Mouse (Mus musculus): ENCODE data around the gene Scrn2.

Scrn2 gene

DNA sequence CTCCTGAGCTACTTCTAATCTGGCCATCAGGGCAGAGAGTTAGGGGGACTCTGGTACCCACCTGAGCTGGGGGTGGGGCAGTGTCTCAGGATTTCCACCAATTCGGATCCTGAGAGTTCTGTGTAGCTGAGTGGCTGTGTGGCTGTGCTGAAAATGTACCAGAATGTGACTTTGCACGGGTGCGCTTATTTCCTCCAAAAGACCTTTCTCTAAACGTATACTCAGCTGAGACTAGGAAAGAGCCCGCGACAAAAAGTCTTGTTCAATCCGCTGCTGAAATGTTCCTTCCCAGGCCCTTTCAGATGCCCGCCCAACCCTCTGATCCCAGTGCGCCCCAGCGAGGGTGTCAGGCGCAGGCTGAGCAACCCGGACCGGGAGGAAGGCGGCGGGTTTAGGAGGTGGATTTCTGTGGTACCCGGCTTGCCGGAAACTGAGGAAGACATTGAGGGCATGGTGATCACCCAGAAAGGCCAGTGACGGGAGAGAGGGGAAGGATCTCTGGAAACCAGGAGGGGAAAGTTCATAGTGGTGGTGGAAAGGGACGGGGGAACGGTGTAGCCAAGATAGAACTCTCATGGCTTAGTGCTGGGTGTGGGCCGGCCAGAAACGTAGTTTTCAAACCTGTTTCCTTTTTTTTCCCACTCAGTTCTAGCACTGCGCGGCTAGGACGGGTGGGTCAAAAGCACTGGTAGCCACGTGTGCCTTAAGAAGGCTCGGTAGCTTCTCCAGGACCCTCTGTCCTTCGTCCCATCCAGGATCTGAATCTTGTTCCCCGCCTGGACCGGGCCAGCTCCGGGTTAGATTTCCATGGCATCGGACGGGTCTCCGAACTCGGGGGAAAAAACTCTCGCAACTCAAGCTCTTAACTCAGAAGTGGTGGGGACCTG is 11.8 kb upstream of the Scrn2 start:
- DNase-seq (ENCODE audit: low spot score in 2 of 2) = peak in 1 of 2 experiments; percentile 17

DNA sequence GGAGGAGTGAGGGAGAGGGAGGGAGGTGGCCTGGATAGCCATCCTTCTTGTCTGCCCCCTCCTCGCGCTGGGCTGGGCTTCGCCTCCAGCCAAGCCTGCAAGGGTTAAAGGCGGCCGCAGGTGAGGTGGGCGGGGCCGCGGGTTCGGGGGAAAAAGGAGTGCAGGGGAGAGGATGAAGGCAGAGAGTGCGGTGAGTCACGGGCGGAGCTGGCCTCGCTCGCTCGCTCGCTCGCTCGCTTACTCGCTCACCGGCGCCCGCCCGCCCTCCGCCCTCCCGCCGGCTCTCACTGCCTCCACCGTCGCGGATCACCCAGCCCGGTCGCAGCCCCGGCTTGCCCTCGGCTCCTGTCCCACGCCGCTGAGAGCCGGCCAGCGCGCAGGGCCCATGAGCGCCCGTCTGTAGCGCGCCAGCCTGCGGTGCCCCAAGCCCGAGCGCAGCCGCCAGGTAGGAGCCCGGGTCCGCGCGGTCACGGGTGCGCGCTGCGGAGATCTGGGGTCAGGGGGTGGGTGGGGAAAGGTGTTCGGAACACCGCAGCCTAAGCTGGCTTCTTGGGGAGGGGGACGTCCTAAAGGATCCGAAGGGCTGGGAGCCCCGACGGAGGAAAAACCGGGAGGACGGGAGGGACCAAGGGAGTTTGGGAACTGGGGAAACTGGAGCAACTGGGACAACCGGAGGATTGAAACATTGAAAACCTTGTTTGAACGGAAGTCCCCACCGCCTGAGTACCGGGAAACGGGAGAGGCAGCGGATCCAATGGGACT is 11.0 kb upstream of the Scrn2 start:
- peak; percentile 57 to 71 for DNase-seq (ENCODE audit: low spot score in 2 of 2)

DNA sequence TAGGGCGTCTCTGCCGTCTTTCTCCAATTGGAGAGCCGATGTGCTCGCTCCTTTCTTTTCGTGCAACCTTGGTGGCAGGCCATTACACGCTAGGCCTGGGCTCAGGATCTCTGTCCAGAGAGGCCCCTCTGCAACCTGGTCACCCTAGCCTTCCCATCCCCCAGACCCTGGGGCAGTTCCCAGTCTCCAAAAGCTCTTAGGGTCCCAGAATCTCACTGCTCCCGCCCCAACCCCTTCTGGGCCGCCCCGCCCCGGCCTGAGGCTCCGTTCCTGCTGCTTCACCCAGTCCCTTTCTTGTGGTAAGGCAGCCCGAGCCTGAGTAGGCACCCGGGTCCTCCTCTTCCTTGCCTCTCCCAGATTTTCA is 10.4 kb upstream of the Scrn2 start:
- DNase-seq (ENCODE audit: low spot score in 2 of 2) = no peak

DNA sequence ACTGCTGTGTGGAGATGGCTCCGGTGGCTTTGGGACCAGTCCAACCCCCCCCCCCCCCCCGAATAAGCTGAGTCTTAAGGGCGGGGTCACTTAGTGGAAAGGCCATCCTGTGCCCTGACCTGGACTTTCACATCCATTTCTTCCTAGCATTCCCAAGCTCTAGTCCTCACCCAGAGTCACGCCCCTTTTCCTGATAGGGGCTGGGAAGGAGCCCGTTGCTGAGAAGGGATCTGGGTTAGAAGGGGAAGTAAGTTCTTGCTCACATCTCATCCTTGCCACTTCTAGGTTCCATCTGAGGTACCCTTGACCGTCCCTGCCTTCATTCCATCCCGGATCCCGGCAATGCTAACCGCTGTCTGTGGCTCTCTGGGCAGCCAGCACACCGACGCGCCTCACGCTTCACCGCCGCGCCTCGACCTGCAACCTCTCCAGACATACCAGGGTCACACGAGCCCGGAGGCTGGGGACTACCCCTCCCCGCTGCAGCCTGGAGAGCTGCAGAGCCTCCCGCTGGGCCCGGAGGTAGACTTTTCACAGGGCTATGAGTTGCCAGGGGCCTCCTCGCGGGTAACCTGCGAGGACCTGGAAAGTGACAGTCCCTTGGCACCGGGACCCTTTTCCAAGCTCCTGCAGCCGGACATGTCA is 8.5 kb upstream of the Scrn2 start:
- DNase-seq (ENCODE audit: low spot score in 2 of 2) = no peak

DNA sequence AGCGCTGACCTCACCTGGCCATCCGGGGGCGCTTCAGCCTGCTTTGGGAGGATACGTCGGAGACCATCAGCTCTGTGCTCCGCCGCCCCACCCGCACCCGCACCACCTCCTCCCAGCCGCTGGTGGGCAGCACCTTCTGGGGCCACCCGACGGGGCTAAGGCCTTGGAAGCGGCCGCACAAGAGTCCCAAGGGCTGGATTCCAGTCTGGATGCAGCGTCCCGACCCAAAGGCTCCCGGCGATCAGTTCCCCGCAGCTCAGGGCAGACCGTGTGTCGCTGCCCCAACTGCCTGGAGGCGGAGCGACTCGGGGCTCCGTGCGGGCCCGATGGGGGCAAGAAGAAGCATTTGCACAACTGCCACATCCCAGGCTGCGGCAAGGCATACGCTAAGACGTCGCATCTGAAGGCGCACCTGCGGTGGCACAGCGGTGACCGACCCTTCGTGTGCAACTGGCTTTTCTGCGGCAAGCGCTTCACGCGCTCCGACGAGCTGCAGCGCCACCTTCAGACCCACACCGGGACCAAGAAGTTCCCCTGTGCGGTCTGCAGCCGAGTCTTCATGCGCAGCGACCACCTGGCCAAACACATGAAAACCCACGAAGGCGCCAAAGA is 7.8 kb upstream of the Scrn2 start:
- peak; percentile 57 to 65 for DNase-seq (ENCODE audit: low spot score in 2 of 2)

DNA sequence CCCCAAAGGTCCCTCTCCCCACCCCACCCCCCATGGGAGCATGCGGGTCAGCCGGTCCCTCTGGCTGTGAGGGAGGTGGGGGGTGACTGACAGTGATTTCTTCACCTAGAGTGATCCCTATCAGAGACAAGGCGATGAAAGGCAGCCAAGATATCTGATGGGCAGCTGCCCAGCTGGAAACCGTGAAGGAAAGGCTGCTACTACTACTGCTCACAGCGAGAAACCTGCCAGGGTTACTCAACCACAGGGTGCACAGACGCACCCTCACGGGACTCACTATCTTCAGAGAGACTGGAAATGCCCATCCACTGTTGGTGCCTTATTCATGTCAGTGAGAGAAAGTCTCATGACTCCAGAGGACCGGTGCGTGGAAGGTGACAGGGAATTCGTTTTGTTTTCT is 4.8 kb upstream of the Scrn2 start:
- peak; percentile 67 to 80 for DNase-seq (ENCODE audit: low spot score in 2 of 2)

DNA sequence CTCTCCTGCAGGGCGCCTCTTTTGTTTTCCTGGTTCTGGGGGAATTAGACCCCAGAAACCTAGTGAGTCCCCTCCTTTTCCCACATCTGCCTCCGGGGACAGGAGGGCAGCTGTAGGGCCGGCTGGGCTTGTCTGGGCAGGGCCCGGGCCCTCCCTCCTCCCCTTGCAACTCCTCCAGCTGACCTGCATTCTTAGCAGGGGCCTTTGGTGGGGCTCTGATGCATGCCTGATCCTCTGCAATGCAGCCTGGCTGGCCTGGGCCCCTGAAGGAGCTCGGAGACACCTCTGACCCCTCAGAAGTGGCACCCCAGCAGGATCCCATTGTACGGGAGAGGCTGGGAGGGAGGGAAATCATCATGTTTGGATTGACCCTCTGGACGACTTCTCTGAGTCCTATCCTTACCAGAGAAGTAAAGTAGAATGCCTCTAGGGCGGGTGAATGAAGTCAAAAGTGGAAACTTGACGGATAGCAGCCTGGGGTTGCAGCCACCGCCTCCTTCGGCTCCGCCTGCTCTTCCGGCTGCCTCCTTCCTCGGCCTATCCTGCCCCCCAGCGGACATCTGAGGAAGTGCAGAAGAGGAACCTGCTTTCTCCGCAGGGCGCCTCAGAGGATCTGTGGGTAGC is 3.9 kb upstream of the Scrn2 start:
- DNase-seq (ENCODE audit: low spot score in 2 of 2) = peak; percentile 75 to 86

DNA sequence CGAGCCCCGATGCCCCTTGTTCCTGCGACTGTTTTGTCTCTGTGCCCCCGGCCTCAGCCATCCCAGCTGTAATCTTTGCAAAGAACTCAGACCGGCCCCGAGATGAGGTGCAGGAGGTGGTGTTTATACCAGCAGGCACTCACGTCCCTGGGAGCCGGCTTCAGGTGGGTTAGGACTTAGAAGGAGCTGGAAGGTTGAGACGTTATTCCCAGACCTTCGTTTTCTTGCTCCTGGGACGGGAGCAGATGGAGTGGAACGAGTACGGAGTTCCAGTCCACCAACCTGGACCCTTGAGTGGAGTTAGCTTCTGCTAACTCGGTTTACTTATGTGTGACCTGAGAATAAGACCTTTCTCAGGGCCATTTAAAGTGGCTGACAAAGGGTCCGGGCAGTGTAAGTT is 688 bp downstream of the Scrn2 start:
- DNase-seq (ENCODE audit: low spot score in 2 of 2) = no peak

DNA sequence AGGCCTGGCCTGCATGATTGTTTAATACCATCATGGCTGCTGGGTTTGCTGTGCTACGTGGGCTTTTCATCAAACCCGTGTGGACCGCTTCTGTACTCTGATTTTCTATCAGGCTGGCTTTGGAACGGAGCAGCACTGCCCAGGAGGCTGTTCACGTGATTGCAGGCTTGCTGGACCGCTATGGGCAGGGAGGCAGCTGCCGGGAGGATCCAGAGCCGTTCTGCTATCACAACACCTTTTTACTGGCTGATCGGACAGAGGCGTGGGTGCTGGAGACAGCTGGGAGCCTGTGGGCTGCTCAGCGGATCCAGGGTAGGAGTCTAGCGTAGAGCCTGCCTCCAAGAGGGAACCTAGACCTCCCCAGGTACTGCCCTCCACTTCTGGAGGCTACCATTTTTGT is 2.2 kb downstream of the Scrn2 start:
- DNase-seq (ENCODE audit: low spot score in 2 of 2) = no peak

DNA sequence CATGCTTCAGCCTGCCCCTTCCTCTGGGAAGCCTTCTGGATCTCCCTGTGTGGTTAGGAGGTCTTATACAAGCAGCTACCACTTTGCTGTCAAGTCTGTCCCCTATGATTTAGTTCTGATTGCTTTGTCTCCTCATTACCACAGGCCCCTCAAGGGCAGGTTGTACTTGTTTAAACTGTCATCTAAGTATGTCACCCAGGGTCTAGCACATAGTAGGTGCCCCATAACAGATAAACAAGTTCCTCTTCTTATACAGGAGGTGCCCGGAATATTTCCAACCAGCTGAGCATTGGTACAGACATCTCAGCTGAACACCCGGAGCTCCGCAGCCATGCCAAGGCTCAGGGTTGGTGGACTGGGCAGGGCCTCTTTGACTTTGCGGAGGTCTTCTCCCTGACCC is 2.8 kb downstream of the Scrn2 start:
- no peak for DNase-seq (ENCODE audit: low spot score in 2 of 2)

DNA sequence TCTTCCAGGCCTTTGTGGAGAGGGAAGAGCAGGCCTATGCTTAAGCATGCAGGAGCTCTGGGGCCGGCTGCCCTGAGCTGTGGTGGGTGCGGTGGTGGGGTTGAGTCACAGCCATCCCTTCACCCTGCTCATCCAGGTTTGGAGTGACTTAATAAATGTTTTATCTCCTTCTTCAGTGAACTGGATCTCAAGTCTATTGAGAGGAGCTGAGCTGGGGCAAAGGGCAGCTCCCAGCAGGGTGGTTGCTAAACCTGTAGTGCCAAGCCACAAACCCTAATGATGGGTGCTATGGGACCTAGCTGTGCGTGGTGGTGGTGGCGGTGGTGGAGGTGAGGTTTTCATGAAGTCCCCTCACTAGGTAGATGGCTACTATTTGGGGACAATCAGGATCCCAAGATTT is 4.0 kb downstream of the Scrn2 start:
- DNase-seq (ENCODE audit: low spot score in 2 of 2) = no peak

DNA sequence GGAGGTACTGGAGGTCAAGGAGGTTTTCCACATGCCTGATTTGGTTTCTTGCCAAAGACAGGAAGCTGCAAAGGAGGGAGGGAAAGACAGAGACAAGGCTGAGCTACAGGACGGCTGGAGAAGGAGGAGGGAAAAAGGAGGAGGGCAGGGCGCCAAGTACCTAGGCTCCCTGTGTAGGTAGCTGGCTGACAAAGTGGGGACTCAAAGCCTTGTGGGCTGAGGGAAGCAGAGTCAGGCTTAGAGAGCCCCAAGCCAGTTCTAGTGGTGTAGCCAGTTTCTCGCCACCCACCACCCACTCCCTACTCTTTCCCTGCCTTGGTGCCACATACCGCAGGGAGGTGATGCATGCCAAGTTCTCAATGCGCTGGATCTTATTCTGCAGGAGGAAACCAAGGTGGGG is 6.4 kb downstream of the Scrn2 start:
- no peak for DNase-seq (ENCODE audit: low spot score in 2 of 2)

DNA sequence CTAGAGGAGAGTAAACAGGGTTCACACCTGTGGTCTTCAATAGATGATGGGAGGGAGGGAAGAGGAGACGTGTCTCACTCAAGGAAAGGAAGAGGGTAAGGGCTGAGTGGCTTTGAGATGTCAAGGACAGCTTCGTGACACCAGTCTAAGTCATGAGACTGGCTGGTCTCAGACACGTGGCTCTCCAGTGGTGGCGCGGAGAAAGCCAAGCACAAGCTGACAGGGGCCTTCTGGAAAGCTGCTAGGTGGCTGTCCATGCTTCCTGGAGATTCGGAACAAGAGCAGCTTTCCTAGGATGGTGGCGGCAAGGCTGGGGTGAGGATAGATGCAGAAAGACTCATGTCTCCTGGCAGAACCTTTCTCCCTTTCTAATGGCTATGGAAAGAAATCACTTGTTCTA is 9.1 kb downstream of the Scrn2 start:
- DNase-seq (ENCODE audit: low spot score in 2 of 2) = no peak

DNA sequence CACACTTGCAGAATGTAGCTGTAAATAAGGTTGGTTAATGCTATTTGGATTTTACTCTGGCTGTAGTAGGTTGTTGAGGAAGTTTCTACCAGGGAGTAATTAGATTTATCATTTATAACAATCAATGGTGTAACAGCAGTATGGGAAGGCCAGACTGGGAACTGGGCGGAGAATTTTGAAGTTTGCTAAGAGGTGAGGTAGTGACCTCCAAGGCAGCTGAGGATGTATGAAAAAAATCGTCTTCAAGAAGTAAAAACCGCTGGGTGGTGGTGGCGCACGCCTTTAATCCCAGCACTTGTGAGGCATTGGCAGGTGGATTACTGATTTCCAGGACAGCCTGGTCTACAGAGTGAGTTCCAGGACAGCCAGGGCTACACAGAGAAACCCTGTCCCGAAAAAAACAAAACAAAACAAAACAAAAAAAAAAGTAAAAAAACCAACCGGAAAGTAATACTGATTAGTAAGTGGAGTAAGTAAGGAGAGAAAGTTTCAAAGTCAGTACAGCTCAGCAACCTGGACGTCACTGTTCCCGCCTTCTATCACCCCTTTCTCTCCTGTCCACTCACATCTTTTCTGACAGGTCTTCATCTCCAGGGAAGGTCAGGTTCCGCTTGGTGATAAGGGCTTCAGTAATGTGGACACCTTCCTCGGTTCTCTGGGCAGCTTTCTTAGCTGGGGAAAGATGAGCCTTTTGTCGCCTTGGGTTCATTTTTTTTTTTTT is 10.7 kb downstream of the Scrn2 start:
- no peak for DNase-seq (ENCODE audit: low spot score in 2 of 2)

DNA sequence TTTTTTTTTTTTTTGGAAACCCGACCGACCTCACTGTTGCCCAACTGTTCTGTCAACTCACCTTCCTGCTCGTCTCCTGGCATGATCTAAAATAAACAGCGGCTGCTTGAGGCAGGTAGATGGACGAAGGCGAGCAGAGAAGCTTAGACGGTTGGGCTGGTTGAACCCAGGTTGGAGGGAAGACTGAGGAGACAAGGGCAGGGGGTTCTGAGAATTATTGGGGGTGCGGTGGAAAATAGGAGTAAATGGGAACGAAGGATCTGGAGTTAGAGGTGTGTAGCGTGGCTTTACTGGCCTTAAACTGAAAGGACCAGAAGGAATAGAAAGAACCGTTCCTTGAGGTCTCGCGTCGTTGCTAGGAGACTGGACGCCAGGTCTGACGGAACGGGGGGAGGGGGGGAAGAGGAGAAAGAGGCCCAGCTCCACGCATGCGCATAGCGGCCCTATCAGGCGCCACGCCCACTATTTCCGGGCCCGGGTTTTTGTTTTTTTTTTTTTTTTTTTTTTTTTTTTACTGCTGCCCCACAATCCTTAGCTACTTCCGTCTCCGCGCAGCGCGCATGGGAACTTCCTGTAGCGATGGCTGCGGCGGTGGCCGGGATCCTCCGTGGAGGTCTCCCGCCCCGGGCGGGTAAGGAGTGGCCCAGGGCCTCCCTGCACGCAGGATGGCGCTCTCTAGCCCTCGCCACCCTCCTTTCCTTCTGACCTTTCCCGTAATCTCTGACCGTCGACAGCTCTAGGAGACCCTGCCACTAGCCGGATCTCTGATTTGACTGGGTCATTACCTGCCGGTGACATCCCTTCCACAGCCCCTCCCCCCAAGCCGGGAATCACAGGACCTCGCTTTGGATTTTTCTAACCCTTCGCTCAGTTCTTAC is 11.5 kb downstream of the Scrn2 start, which contains the start of the genes Lrrc46 and Mrpl10:
Lrrc46 (minus strand) TSS at position 386 of the 878 bp plus-strand sequence.
Mrpl10 (plus strand) TSS at position 539 of the 878 bp plus-strand sequence.
- peak; percentile 74 to 84 for DNase-seq (ENCODE audit: low spot score in 2 of 2)

DNA sequence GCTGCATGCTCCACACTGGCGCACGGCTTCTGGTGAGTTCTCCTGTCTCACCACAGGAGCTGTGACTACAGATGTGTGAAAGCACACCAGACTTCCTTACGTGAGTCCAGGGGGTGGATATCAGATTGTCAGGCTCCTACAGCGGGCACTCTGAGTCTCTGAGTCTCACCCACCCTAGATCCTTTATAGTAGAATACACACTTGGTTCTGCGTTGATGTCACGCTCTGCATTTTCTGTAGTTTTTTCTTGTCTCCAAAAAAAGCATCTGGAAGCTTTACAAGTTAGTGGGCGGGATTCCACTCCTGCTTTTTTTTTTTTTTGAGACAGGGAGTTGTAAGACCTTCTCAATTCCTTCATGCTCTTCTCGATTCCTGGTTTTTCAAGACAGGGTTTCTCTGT is 15.2 kb downstream of the Scrn2 start:
- no peak for DNase-seq (ENCODE audit: low spot score in 2 of 2)

DNA sequence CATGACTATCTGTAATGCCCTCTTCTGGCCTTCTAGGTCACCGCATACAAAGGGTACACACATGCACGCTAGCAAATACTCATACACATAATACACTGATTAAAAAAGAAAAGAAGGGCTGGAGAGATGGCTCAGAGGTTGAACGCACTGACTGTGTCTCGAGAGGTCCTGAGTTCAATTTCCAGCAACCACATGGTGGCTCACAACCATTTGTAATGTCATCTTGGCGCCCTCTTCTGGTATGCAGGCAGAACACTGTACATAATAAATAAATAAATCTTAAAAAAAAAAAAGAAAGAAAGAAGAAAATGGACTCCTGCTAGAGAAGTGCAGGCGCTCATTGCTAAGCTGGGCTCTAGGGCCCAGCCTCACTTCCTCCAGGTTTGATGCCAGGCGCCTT is 16.1 kb downstream of the Scrn2 start:
- DNase-seq (ENCODE audit: low spot score in 2 of 2) = no peak

DNA sequence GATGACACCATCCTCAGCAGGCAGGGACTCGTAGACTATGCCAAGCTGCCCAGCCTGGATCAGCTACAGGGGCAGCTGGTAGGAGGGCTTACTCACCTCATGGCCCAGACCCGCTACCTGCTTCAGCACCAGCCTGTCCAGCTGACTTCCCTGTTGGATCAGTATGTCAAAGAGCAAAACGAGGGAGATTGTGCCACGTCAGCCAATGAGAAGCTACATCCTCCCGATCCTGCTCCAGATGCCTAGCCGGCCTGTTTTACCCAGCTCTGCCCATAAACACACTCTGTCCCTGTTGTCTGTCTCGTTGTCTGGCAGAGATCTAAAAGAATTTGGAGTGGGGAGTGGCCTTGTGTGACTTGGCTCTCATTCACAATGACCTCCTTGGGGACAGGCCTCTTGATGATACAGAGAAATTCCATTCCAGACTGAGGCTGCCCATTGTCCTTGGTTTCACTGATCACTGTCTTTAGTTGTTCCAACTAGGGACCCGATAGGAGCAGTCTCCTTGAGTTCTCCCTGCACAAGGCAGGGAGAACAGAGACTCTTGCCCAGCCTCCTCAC is 18.4 kb downstream of the Scrn2 start:
- DNase-seq (ENCODE audit: low spot score in 2 of 2) = no peak

DNA sequence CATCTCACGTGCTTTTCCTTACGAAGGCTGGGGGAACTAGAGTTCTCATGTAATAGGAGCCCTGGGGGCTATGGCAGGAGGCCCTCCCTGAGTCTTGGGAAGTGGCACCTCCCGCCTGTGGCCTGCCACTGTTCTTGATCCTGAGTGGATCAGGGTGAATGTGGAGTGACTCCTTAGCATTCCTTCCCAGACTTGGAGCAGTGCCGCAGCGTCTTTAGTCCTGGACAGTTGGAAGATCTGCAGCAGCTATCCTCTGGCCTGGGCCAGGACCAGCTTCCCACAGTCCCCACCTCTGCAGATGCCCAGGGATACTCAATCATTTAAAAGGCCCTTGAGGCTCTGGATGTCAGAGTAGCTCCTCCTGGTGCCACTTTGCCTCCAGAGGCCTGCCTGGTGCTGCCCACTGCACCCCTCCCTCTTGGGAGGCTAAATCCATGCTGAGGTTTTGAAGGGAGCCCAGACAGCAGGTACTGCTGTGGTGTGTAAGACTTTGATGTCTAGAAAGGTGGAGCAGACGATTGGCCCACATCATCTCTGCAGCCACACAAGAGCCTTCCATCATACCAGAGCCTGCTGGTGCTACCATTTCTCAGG is 19.9 kb downstream of the Scrn2 start:
- no peak for DNase-seq (ENCODE audit: low spot score in 2 of 2)
